Mouse (Mus musculus): ENCODE results near the gene D930020B18Rik. TPM values are rescaled to one million over a fixed set of nuclear protein-coding genes. Genes with fewer than 3 reads are reported as not detected.

The D930020B18Rik gene
- polyA plus RNA-seq, 1 experiment from 2014 or later = 0.39 TPM

DNA sequence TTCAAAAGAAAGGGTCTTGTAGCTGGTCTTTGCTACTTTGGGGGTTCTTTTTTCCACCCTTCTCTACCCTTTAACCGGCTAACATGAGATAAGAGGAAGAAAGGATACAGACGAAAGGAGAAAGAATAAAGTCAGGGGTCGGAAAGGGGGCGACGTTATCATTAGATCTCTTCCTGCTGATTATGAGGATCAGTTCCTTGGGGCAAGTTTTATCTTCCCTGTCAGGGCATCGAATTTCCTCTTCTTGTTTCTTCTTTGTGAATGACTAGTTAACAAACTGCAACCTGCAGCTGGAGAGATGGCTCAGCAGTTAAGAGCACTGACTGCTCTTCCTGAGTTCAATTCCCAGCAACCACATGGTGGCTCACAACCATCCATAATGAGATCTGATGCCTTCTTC, 4.9 kb downstream of the D930020B18Rik start:
- 0 out of 2 replicates have a peak, but pooled peaks cover 3% of the 10 kb centered on the region for H3K4me1 ChIP-seq (replicated peaks; ENCODE audit: control insufficient read depth, insufficient read depth, low read length)
- H3K9me3 ChIP-seq (ENCODE audit: control insufficient read depth, low read length) = no peaks in the 10 kb centered on the region
- ATAC-seq (replicated peaks; ENCODE audit: low FRiP score) (no peak), DNase-seq (ENCODE audit: low spot score) (no peak)
- H3K27ac ChIP-seq (ENCODE audit: low read depth, low read length) = no peak overlapping the region
- no peak overlapping the region for H3K4me2 ChIP-seq (ENCODE audit: low read depth, low read length, severe bottlenecking)
- H3K36me3 ChIP-seq (ENCODE audit: control insufficient read depth, insufficient read depth, low read length) = no peaks in the 10 kb centered on the region
- no peak overlapping the region for H3K9ac ChIP-seq (ENCODE audit: low read length)
- 77% methylated on average over 6 of the region's 6 CpGs for WGBS
- H3K27me3 ChIP-seq (ENCODE audit: control insufficient read depth, insufficient read depth, low read length) = peaks cover 17% of the 10 kb centered on the region
- no peak overlapping the region for H3K4me3 ChIP-seq (ENCODE audit: low read depth, low read length)

DNA sequence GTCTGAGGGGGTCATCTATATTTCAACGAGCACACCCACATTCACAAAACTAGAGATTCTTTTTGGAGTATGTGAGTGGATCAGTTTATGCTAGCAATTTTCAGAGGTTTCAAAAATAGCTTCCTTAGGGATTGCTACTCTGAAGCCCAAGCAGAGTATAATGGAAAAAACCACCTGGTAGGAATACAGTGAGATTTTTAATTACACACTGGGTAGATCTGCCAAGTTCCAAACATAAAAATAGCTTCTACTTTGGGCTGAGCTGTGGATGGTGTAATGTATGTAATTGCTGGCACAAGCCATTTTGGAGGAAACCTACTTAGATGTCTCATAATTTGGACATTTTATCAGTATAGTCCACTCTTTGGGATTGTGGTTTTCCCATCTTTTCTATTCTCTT, 11.7 kb downstream of the D930020B18Rik start:
- WGBS = 91% methylated on average over 1 of the region's 1 CpGs
- H3K4me1 ChIP-seq (replicated peaks; ENCODE audit: control insufficient read depth, insufficient read depth, low read length) = no peaks in the 10 kb centered on the region
- H3K4me2 ChIP-seq (ENCODE audit: low read depth, low read length, severe bottlenecking) = no peak overlapping the region
- H3K9me3 ChIP-seq (ENCODE audit: control insufficient read depth, low read length) = no peaks in the 10 kb centered on the region
- DNase-seq (ENCODE audit: low spot score) = no peak
- H3K36me3 ChIP-seq (ENCODE audit: control insufficient read depth, insufficient read depth, low read length) = no peaks in the 10 kb centered on the region
- no peak overlapping the region for H3K9ac ChIP-seq (ENCODE audit: low read length)
- no peak overlapping the region for H3K27ac ChIP-seq (ENCODE audit: low read depth, low read length)
- no peak overlapping the region for H3K4me3 ChIP-seq (ENCODE audit: low read depth, low read length)
- no peak for ATAC-seq (replicated peaks; ENCODE audit: low FRiP score)
- no peaks in the 10 kb centered on the region for H3K27me3 ChIP-seq (ENCODE audit: control insufficient read depth, insufficient read depth, low read length)

DNA sequence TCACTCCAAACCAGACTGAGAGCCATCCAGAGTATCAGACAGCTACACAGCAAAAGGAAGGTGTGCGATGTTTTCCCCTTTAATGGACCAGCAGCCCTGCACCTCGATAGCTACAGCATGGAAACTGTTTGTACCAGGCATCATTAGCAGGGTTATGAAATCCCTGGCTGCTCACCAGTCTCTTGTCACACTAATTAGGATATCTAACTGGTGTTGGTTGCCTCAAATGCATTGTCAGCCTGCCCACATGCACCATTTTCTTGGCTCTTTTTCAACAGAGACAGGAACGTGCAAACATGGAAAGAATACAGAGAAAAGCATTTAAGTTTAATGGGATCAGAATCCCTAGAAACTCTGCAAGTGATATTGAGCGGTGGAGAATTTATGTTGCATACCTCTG, 14.5 kb downstream of the D930020B18Rik start:
- 88% methylated on average over 4 of the region's 4 CpGs for WGBS
- ATAC-seq (replicated peaks; ENCODE audit: low FRiP score) (no peak), DNase-seq (ENCODE audit: low spot score) (no peak)
- H3K4me1 ChIP-seq (replicated peaks; ENCODE audit: control insufficient read depth, insufficient read depth, low read length) = no peaks in the 10 kb centered on the region
- no peaks in the 10 kb centered on the region for H3K27me3 ChIP-seq (ENCODE audit: control insufficient read depth, insufficient read depth, low read length)
- H3K27ac ChIP-seq (ENCODE audit: low read depth, low read length) = no peak overlapping the region
- H3K9me3 ChIP-seq (ENCODE audit: control insufficient read depth, low read length) = no peaks in the 10 kb centered on the region
- no peak overlapping the region for H3K9ac ChIP-seq (ENCODE audit: low read length)
- H3K4me2 ChIP-seq (ENCODE audit: low read depth, low read length, severe bottlenecking) = no peak overlapping the region
- no peaks in the 10 kb centered on the region for H3K36me3 ChIP-seq (ENCODE audit: control insufficient read depth, insufficient read depth, low read length)
- H3K4me3 ChIP-seq (ENCODE audit: low read depth, low read length) = no peak overlapping the region

DNA sequence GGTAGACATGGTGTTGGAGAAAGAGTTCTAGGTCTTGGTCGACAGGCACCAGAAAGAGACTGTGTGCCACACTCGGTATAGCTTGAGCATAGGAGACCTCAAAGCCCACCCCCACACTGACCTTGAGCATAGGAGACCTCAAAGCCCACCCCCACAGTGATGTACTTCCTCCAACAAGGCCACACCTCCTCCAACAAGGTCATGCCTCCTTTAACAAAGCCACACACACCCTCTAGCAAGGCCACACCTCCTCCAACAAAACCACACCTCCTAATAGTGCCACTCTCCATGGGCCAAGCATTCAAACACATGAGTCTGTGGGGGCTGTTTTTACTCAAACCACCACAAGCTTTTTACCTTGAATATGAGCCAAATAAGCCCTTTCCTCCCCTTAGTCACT, 21.3 kb downstream of the D930020B18Rik start:
- Histone ChIP-seq H3K4me1 (replicated peaks; ENCODE audit: control insufficient read depth, insufficient read depth, low read length) (0 out of 2 replicates have a peak, but pooled peaks cover 2% of the 10 kb centered on the region), H3K27ac (ENCODE audit: low read depth, low read length) (no peak overlapping the region), H3K9ac (ENCODE audit: low read length) (no peak overlapping the region), H3K4me2 (ENCODE audit: low read depth, low read length, severe bottlenecking) (no peak overlapping the region), H3K4me3 (ENCODE audit: low read depth, low read length) (no peak overlapping the region), H3K36me3 (ENCODE audit: control insufficient read depth, insufficient read depth, low read length) (no peaks in the 10 kb centered on the region), H3K9me3 (ENCODE audit: control insufficient read depth, low read length) (no peaks in the 10 kb centered on the region), H3K27me3 (ENCODE audit: control insufficient read depth, insufficient read depth, low read length) (no peaks in the 10 kb centered on the region)
- DNase-seq (ENCODE audit: low spot score) = no peak
- no peak for ATAC-seq (replicated peaks; ENCODE audit: low FRiP score)
- WGBS = 89% methylated on average over 2 of the region's 2 CpGs

DNA sequence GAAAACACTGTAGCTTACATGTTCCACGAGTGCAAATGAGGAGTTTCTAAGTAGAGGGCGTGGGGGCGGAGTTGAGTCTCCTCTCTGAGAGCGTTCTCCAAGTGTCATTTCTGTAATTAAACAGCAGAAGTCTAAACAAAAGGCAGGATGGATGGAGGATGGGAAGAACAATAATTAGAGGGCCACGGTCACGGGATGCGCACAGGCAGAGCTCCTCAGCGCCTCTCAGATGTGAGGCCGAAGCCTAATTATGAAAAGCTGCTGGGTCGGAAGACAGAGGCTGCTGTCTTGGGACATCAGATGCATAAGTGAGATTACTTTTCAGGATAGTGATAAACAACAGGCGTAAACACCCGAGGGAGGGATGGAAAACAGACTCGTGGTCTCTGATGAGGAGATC, 22.2 kb downstream of the D930020B18Rik start:
- 57% methylated on average over 13 of the region's 13 CpGs for WGBS
- DNase-seq (ENCODE audit: low spot score) (no peak), ATAC-seq (replicated peaks; ENCODE audit: low FRiP score) (no peak)
- no peaks in the 10 kb centered on the region for H3K36me3 ChIP-seq (ENCODE audit: control insufficient read depth, insufficient read depth, low read length)
- no peak overlapping the region for H3K4me2 ChIP-seq (ENCODE audit: low read depth, low read length, severe bottlenecking)
- 0 out of 2 replicates have a peak, but pooled peaks cover 2% of the 10 kb centered on the region for H3K4me1 ChIP-seq (replicated peaks; ENCODE audit: control insufficient read depth, insufficient read depth, low read length)
- no peak overlapping the region for H3K27ac ChIP-seq (ENCODE audit: low read depth, low read length)
- no peaks in the 10 kb centered on the region for H3K27me3 ChIP-seq (ENCODE audit: control insufficient read depth, insufficient read depth, low read length)
- H3K4me3 ChIP-seq (ENCODE audit: low read depth, low read length) = no peak overlapping the region
- H3K9me3 ChIP-seq (ENCODE audit: control insufficient read depth, low read length) = no peaks in the 10 kb centered on the region
- H3K9ac ChIP-seq (ENCODE audit: low read length) = no peak overlapping the region

DNA sequence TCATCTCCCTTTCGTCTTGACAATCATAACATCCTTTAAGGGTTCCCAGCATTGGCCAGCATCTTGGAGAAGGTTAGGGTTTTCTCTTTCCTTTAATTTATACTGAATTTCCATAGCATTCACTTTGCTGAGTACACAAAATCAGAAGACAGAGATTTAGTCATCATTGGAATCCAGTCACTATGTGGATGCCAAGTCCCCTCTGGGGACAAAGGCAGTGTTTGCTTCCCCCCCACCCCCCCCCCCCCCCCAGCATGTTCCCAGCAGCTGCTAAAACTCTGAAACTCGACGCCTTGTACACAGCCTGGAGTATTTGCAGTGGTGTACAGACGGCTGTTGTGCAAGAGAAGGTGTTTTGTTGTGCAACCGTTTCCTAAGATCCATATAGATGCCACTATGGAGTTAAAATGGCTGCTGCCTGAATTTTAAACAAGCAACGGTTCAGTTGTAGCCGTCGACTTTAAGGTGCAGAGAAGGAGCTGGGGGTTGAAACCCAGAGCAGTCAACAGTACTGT, 24.3 kb downstream of the D930020B18Rik start:
- no peaks in the 10 kb centered on the region for H3K36me3 ChIP-seq (ENCODE audit: control insufficient read depth, insufficient read depth, low read length)

DNA sequence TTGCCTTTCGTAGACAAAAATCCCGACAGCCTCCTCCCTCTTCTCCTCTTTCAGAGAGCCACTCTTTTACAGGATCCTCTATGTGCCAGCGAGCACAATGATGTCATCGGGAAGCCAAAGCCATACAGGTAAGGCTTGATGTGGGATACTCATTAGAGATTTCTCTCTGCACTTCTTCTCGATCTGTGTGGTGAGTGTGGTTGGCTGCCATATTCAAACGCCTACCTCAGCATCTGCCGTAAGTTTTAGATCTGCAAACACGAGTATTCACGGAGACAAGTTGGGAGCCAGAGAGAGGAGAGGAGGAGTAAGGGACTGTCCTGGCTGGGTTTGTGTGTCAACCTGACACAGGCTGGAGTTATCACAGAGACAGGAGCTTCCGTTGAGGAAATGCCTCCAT, 27.7 kb downstream of the D930020B18Rik start:
- no peaks in the 10 kb centered on the region for H3K27me3 ChIP-seq (ENCODE audit: control insufficient read depth, insufficient read depth, low read length)
- WGBS = 86% methylated on average over 10 of the region's 10 CpGs
- no peak for DNase-seq (ENCODE audit: low spot score)
- H3K9ac ChIP-seq (ENCODE audit: low read length) = no peak overlapping the region
- no peak overlapping the region for H3K4me2 ChIP-seq (ENCODE audit: low read depth, low read length, severe bottlenecking)
- H3K27ac ChIP-seq (ENCODE audit: low read depth, low read length) = no peak overlapping the region
- ATAC-seq (replicated peaks; ENCODE audit: low FRiP score) = no peak
- no peak overlapping the region for H3K4me3 ChIP-seq (ENCODE audit: low read depth, low read length)
- H3K36me3 ChIP-seq (ENCODE audit: control insufficient read depth, insufficient read depth, low read length) = no peaks in the 10 kb centered on the region
- no peaks in the 10 kb centered on the region for H3K4me1 ChIP-seq (replicated peaks; ENCODE audit: control insufficient read depth, insufficient read depth, low read length)
- no peaks in the 10 kb centered on the region; the same call in 1 of the 2 replicates for H3K9me3 ChIP-seq (ENCODE audit: control insufficient read depth, low read length)

More for the DNA sequence above, 24.3 kb downstream of the D930020B18Rik start:
- ATAC-seq (replicated peaks; ENCODE audit: low FRiP score) (no peak), DNase-seq (ENCODE audit: low spot score) (no peak)
- Histone ChIP-seq H3K4me1 (replicated peaks; ENCODE audit: control insufficient read depth, insufficient read depth, low read length) (0 out of 2 replicates have a peak, but pooled peaks cover 2% of the 10 kb centered on the region), H3K4me3 (ENCODE audit: low read depth, low read length) (no peak overlapping the region), H3K9me3 (ENCODE audit: control insufficient read depth, low read length) (no peaks in the 10 kb centered on the region), H3K27ac (ENCODE audit: low read depth, low read length) (no peak overlapping the region), H3K4me2 (ENCODE audit: low read depth, low read length, severe bottlenecking) (no peak overlapping the region), H3K9ac (ENCODE audit: low read length) (no peak overlapping the region), H3K27me3 (ENCODE audit: control insufficient read depth, insufficient read depth, low read length) (no peaks in the 10 kb centered on the region)
- 84% methylated on average over 8 of the region's 8 CpGs for WGBS

DNA sequence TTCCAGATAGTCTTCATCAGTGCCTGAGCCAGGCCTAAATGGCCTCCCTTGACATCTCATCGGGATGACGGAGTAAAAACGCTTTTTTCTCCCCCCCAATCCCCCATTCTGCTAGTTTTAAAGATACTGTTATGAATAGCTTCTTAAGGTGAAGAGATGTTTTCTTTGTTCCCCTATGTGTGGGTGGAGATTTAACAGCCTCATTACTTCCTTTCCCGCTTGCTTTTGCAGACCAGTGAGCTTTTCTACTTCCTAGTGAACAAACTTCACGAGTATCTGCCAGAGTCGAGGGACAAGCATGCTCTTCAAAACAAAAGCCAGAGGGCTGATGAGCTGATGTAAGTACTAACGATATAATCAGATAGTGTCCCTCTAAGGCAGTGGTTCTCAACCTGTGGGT, 35.6 kb downstream of the D930020B18Rik start:
- WGBS = 64% methylated on average over 7 of the region's 7 CpGs
- no peak for ATAC-seq (replicated peaks; ENCODE audit: low FRiP score)

DNA sequence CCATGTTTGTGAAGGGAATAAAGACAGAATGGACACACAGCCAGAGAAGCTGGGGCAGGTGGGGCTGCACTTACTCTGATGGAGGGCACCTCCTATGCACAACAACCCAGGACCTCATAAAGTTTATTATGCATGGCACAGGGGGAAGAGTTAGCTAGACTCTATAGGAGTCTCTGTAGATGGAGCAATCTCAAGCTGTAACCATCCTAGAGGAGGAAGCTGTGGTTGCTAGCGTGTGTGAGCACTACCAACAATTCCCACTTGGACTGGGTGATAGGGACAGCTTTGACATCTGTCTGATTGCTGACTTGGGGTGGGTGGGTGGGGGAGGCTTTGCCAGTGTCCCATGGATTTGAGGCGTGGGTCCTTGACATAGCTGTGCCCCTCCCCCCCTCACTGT, 39.5 kb downstream of the D930020B18Rik start:
- no peaks in the 10 kb centered on the region for H3K9me3 ChIP-seq (ENCODE audit: control insufficient read depth, low read length)
- H3K9ac ChIP-seq (ENCODE audit: low read length) = no peak overlapping the region
- H3K36me3 ChIP-seq (ENCODE audit: control insufficient read depth, insufficient read depth, low read length) = no peaks in the 10 kb centered on the region
- no peak overlapping the region for H3K4me2 ChIP-seq (ENCODE audit: low read depth, low read length, severe bottlenecking)
- ATAC-seq (replicated peaks; ENCODE audit: low FRiP score) (no peak), DNase-seq (ENCODE audit: low spot score) (no peak)
- H3K4me3 ChIP-seq (ENCODE audit: low read depth, low read length) = no peak overlapping the region
- H3K4me1 ChIP-seq (replicated peaks; ENCODE audit: control insufficient read depth, insufficient read depth, low read length) = no peaks in the 10 kb centered on the region
- WGBS = 86% methylated on average over 2 of the region's 2 CpGs
- no peaks in the 10 kb centered on the region for H3K27me3 ChIP-seq (ENCODE audit: control insufficient read depth, insufficient read depth, low read length)
- H3K27ac ChIP-seq (ENCODE audit: low read depth, low read length) = no peak overlapping the region

More for the DNA sequence above, 35.6 kb downstream of the D930020B18Rik start:
- Histone ChIP-seq H3K36me3 (ENCODE audit: control insufficient read depth, insufficient read depth, low read length) (no peaks in the 10 kb centered on the region), H3K9ac (ENCODE audit: low read length) (no peak overlapping the region), H3K4me2 (ENCODE audit: low read depth, low read length, severe bottlenecking) (no peak overlapping the region), H3K27me3 (ENCODE audit: control insufficient read depth, insufficient read depth, low read length) (no peaks in the 10 kb centered on the region), H3K9me3 (ENCODE audit: control insufficient read depth, low read length) (no peaks in the 10 kb centered on the region; the same call in 1 of the 2 replicates), H3K4me3 (ENCODE audit: low read depth, low read length) (no peak overlapping the region), H3K27ac (ENCODE audit: low read depth, low read length) (no peak overlapping the region), H3K4me1 (replicated peaks; ENCODE audit: control insufficient read depth, insufficient read depth, low read length) (no peaks in the 10 kb centered on the region)
- no peak for DNase-seq (ENCODE audit: low spot score)
